Mouse (Mus musculus) stomach, embryonic 15.5 days (tissue): ENCODE measurements around the gene Cfap299. TPM values are rescaled to one million over a fixed set of nuclear protein-coding genes. Genes with fewer than 3 reads are reported as not detected.

Experiments used
- ATAC-seq: fragments of 200-750 bp; cut with Nextera tagmentation; 2 replicates; pipeline ENCODE4 v1.8.0; 2017; ENCODE audit warnings: low read depth, moderate number of reproducible peaks, moderate TSS enrichment; ENCODE audit not compliant: insufficient read depth, low FRiP score
- H3K27ac ChIP-seq: fragments of 300-500 bp; sonication (generic); 2 replicates; pipeline ENCODE4 v1.5.1; 2015; ENCODE audit warnings: mild to moderate bottlenecking, inconsistent platforms
- H3K27me3 ChIP-seq: fragments of 300-500 bp; sonication (generic); replicated peaks from 2 replicates; pipeline ENCODE4 v1.6.1; 2015; ENCODE audit warnings: inconsistent platforms
- H3K36me3 ChIP-seq: fragments of 300-500 bp; sonication (generic); 2 replicates; pipeline ENCODE4 v1.6.1; 2015; ENCODE audit warnings: inconsistent platforms
- H3K4me1 ChIP-seq: fragments of 300-500 bp; sonication (generic); 2 replicates; pipeline ENCODE4 v1.6.1; 2015; ENCODE audit warnings: inconsistent platforms
- H3K4me2 ChIP-seq: fragments of 300-500 bp; sonication (generic); 2 replicates; pipeline ENCODE4 v1.6.1; 2015; ENCODE audit warnings: mild to moderate bottlenecking, inconsistent platforms
- H3K4me3 ChIP-seq: fragments of 300-500 bp; sonication (generic); replicated peaks from 2 replicates; pipeline ENCODE4 v1.5.1; 2015; ENCODE audit warnings: inconsistent platforms
- H3K9ac ChIP-seq: fragments of 300-500 bp; sonication (generic); 2 replicates; pipeline ENCODE4 v1.6.1; 2015; ENCODE audit warnings: inconsistent platforms
- H3K9me3 ChIP-seq: fragments of 300-500 bp; sonication (generic); 2 replicates; pipeline ENCODE4 v1.6.1; 2016; ENCODE audit warnings: inconsistent platforms
- WGBS: fragments of 180-500 bp; shearing (Covaris S2); methylation state at CpG from one replicate; pipeline ENCODE4 v1.1.7; 2015; 5-methylcytosine and 5-hydroxymethylcytosine counted together
- polyA plus RNA-seq: library from polyadenylated mRNA; unstranded; fragments of >200 nt; fragmentation: Nextera tagmentation; extraction: Ambion mirVana; gene quantifications from 2 replicates; pipeline ENCODE4 v1.2.1, GENCODE M21; 2015

The Cfap299 gene
- polyA plus RNA-seq, 1 experiment from 2014 or later: 0.49 TPM

DNA sequence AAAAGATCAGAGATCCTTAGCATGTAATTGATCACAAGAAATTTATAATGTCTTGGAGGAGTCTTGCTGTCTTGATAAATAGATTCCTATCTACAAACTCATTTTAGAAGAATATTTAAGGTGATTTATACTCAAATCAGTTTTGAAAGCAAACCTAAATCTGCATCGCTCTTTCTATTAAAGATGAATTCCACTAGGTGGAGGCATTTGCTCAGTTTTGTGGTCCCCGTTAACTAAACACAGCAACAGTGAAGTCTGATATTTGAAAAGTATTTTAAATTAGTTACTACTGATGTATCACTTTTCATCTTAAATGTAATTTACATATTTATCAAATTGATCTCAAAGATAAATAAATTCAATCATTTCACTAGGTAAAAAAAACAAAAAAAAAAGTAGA, 15.5 kb downstream of the Cfap299 start:
- no peak overlapping the region for H3K9ac ChIP-seq
- no peaks in the 10 kb centered on the region for H3K9me3 ChIP-seq
- H3K4me1 ChIP-seq: no peaks in the 10 kb centered on the region
- no peaks in the 10 kb centered on the region for H3K27me3 ChIP-seq
- no peaks in the 10 kb centered on the region for H3K36me3 ChIP-seq
- no peak overlapping the region for H3K4me2 ChIP-seq
- 58% methylated on average over 2 of the region's 2 CpGs for WGBS
- H3K4me3 ChIP-seq: no peak overlapping the region
- ATAC-seq: no peak
- no peak overlapping the region for H3K27ac ChIP-seq

GRCm38 (mm10) chr5:98346067-98346466, 17.0 kb downstream of the Cfap299 start:
- no peak for ATAC-seq
- H3K4me1 ChIP-seq: no peaks in the 10 kb centered on the region
- no peak overlapping the region for H3K27ac ChIP-seq
- H3K4me3 ChIP-seq: no peak overlapping the region
- H3K9me3 ChIP-seq: no peaks in the 10 kb centered on the region
- no peak overlapping the region for H3K4me2 ChIP-seq
- H3K27me3 ChIP-seq: no peaks in the 10 kb centered on the region
- WGBS: 72% methylated on average over 7 of the region's 7 CpGs
- no peaks in the 10 kb centered on the region for H3K36me3 ChIP-seq
- no peak overlapping the region for H3K9ac ChIP-seq

GRCm38 (mm10) chr5:98348605-98349004, 19.5 kb downstream of the Cfap299 start:
- Histone ChIP-seq H3K9me3 (no peaks in the 10 kb centered on the region), H3K4me2 (no peak overlapping the region)

GRCm38 (mm10) chr5:98359912-98360311, 30.8 kb downstream of the Cfap299 start:
- Histone ChIP-seq H3K4me2 (no peak overlapping the region), H3K4me1 (no peaks in the 10 kb centered on the region), H3K36me3 (no peaks in the 10 kb centered on the region), H3K4me3 (no peak overlapping the region), H3K9me3 (no peaks in the 10 kb centered on the region), H3K27ac (no peak overlapping the region), H3K9ac (no peak overlapping the region), H3K27me3 (no peaks in the 10 kb centered on the region)
- no peak for ATAC-seq
- 90% methylated on average over 7 of the region's 7 CpGs for WGBS

More at GRCm38 (mm10) chr5:98348605-98349004, 19.5 kb downstream of the Cfap299 start:
- Histone ChIP-seq H3K36me3 (no peaks in the 10 kb centered on the region), H3K9ac (no peak overlapping the region), H3K4me1 (no peaks in the 10 kb centered on the region), H3K27me3 (no peaks in the 10 kb centered on the region), H3K27ac (no peak overlapping the region), H3K4me3 (no peak overlapping the region)
- ATAC-seq: no peak
- WGBS: 8% methylated on average over 8 of the region's 8 CpGs

GRCm38 (mm10) chr5:98360792-98361419, 31.8 kb downstream of the Cfap299 start:
- Histone ChIP-seq H3K27me3 (no peaks in the 10 kb centered on the region), H3K4me1 (no peaks in the 10 kb centered on the region), H3K36me3 (no peaks in the 10 kb centered on the region), H3K4me2 (no peak overlapping the region), H3K9ac (no peak overlapping the region), H3K4me3 (no peak overlapping the region), H3K27ac (no peak overlapping the region), H3K9me3 (no peaks in the 10 kb centered on the region)
- ATAC-seq: no peak
- WGBS: 63% methylated on average over 5 of the region's 5 CpGs

DNA sequence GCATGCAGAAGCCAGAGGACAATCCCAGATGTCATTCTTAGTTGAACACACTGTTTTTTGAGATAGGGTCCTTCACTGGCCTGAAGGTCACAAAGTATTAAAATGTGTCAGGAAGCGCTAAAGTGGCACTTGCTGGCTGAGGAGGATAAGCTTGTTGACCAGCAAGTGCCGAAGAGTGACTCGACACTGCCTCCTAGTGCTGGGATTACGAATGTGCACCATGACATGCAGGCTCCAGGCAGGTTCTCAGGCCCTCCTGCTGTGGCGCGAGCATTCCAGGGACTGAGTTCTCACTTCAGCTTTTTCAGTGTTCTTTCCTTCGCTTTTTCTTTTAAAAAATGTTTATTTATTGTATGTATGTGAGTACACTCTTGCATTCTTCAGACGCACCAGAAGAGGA, 34.3 kb downstream of the Cfap299 start:
- no peak for ATAC-seq
- Histone ChIP-seq H3K4me2 (no peak overlapping the region), H3K27ac (no peak overlapping the region), H3K4me1 (no peaks in the 10 kb centered on the region), H3K27me3 (no peaks in the 10 kb centered on the region), H3K9ac (no peak overlapping the region), H3K9me3 (no peaks in the 10 kb centered on the region), H3K4me3 (no peak overlapping the region), H3K36me3 (no peaks in the 10 kb centered on the region)
- WGBS: 60% methylated on average over 8 of the region's 8 CpGs

GRCm38 (mm10) chr5:98365340-98365739, 36.2 kb downstream of the Cfap299 start:
- Histone ChIP-seq H3K4me2 (no peak overlapping the region), H3K4me3 (no peak overlapping the region), H3K9ac (no peak overlapping the region), H3K9me3 (no peaks in the 10 kb centered on the region), H3K27me3 (no peaks in the 10 kb centered on the region), H3K27ac (no peak overlapping the region), H3K4me1 (no peaks in the 10 kb centered on the region), H3K36me3 (no peaks in the 10 kb centered on the region)
- no peak for ATAC-seq
- 61% methylated on average over 5 of the region's 5 CpGs for WGBS

DNA sequence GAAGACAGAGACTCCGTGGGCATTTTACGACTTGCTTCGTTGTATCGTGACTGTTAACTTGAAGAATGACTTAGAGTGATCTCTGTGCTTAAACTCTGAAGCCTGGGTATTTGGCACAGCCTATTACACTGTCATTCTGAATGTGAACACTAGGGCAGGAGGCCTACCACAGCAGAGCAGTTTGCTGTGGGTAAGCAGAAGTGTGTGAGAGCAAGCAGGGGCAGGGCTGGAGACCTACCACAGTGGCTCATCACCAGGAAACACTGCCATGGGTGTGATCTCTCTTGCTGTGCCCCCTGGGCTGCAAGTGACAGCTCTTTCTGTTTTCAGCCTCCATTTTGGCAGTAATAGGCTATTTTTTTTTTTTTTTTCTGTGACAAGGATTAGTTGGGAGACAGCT, 39.7 kb downstream of the Cfap299 start:
- 44% methylated on average over 4 of the region's 4 CpGs for WGBS
- no peak for ATAC-seq

GRCm38 (mm10) chr5:98369426-98369825, 40.3 kb downstream of the Cfap299 start:
- Histone ChIP-seq H3K27me3 (no peaks in the 10 kb centered on the region), H3K36me3 (no peaks in the 10 kb centered on the region), H3K4me1 (no peaks in the 10 kb centered on the region), H3K4me3 (no peak overlapping the region), H3K9ac (no peak overlapping the region), H3K4me2 (no peak overlapping the region), H3K9me3 (no peaks in the 10 kb centered on the region), H3K27ac (no peak overlapping the region)
- 55% methylated on average over 7 of the region's 7 CpGs for WGBS
- no peak for ATAC-seq

More for the DNA sequence above, 39.7 kb downstream of the Cfap299 start:
- no peaks in the 10 kb centered on the region for H3K36me3 ChIP-seq
- no peak overlapping the region for H3K4me3 ChIP-seq
- no peak overlapping the region for H3K9ac ChIP-seq
- H3K9me3 ChIP-seq: no peaks in the 10 kb centered on the region
- H3K27ac ChIP-seq: no peak overlapping the region
- no peaks in the 10 kb centered on the region for H3K27me3 ChIP-seq
- H3K4me1 ChIP-seq: no peaks in the 10 kb centered on the region
- no peak overlapping the region for H3K4me2 ChIP-seq

DNA sequence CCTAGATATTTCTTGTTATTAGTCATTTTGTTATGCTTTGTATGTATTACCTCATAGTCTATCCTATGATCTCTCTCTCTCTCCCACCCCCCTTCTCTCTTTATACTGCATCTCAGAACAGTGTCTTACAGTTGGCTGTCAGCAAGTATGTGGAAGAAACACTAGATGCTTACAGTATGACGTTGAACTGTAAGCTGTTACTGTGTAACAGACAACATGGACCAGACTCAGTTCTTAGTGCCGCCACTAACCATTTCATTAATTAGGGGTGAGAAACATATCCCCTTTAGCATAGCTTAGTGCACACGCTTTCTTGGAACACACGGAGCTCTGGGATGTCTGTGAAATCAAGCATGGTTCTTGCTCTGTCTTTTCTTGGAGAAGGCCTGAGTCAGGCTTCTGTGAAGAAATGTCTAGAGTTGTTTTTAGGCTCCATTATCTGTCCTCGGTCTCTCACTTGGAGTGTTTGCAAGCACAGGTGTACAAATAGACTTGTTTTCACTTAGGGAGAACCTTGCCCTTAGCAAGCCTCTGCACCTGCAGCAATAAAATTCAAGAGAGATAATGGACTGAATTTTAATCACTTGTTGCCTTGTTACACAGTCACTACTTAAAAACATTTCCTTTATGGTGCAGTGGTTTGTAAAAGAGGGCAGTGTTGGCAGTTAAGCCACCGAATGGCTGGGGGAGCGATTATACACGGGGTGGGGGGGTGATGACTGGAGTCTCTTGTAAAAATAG, 47.1 kb downstream of the Cfap299 start:
- H3K27ac ChIP-seq: no peak overlapping the region
- no peak for ATAC-seq
- WGBS: 63% methylated on average over 8 of the region's 8 CpGs

DNA sequence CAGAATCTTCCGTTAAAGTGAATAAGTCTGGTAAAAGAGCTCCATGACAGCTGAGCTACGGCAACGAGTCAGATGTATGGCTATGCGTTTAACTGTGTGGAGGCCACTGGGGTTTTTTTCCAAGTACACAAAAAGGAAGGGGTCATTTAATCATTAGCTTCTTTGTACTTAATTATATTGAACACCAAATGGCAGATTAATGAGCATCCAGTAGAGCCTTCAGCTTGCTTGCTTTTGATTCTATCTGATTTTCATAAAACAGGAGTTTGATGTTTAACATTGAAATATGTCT, 47.6 kb downstream of the Cfap299 start:
- H3K27ac ChIP-seq: no peak overlapping the region
- ATAC-seq: no peak
- H3K9ac ChIP-seq: no peak overlapping the region
- H3K4me1 ChIP-seq: no peaks in the 10 kb centered on the region
- H3K27me3 ChIP-seq: no peaks in the 10 kb centered on the region
- WGBS: 56% methylated on average over 4 of the region's 4 CpGs
- no peak overlapping the region for H3K4me3 ChIP-seq
- H3K4me2 ChIP-seq: no peak overlapping the region
- no peaks in the 10 kb centered on the region for H3K9me3 ChIP-seq
- no peaks in the 10 kb centered on the region for H3K36me3 ChIP-seq

More for the DNA sequence above, 47.1 kb downstream of the Cfap299 start:
- H3K4me2 ChIP-seq: no peak overlapping the region
- H3K36me3 ChIP-seq: no peaks in the 10 kb centered on the region
- no peaks in the 10 kb centered on the region for H3K4me1 ChIP-seq
- no peaks in the 10 kb centered on the region for H3K27me3 ChIP-seq
- H3K4me3 ChIP-seq: no peak overlapping the region
- no peak overlapping the region for H3K9ac ChIP-seq
- no peaks in the 10 kb centered on the region for H3K9me3 ChIP-seq

GRCm38 (mm10) chr5:98380360-98380759, 51.3 kb downstream of the Cfap299 start:
- Histone ChIP-seq H3K27me3 (no peaks in the 10 kb centered on the region), H3K9me3 (no peaks in the 10 kb centered on the region), H3K4me1 (no peaks in the 10 kb centered on the region), H3K36me3 (no peaks in the 10 kb centered on the region), H3K4me2 (no peak overlapping the region), H3K4me3 (no peak overlapping the region), H3K27ac (no peak overlapping the region), H3K9ac (no peak overlapping the region)
- no peak for ATAC-seq
- 89% methylated on average over 4 of the region's 4 CpGs for WGBS
